Mouse (Mus musculus) embryonic facial prominence, embryonic 15.5 days (tissue): Measurements from ENCODE around the gene Trnp1. TPM values are rescaled to one million over a fixed set of nuclear protein-coding genes. Genes with fewer than 3 reads are reported as not detected.

ENCODE experiments used
- ATAC-seq: fragments of 200-750 bp; cut with Nextera tagmentation; 2 replicates; pipeline ENCODE4 v1.8.0; 2017; ENCODE audit warnings: low read depth, moderate TSS enrichment; ENCODE audit not compliant: insufficient number of reproducible peaks, low FRiP score, low TSS enrichment
- H3K27ac ChIP-seq: fragments of 300-500 bp; sonication (generic); replicated peaks from 2 replicates; pipeline ENCODE4 v1.5.1; 2015; ENCODE audit warnings: mild to moderate bottlenecking, inconsistent platforms
- H3K27me3 ChIP-seq: fragments of 300-500 bp; sonication (generic); 2 replicates; pipeline ENCODE4 v1.6.1; 2015; ENCODE audit warnings: inconsistent platforms
- H3K36me3 ChIP-seq: fragments of 300-500 bp; sonication (generic); 2 replicates; pipeline ENCODE4 v1.6.1; 2015; ENCODE audit warnings: mild to moderate bottlenecking, inconsistent platforms
- H3K4me1 ChIP-seq: fragments of 300-500 bp; sonication (generic); 2 replicates; pipeline ENCODE4 v1.6.1; 2015; ENCODE audit warnings: inconsistent platforms
- H3K4me2 ChIP-seq: fragments of 300-500 bp; sonication (generic); replicated peaks from 2 replicates; pipeline ENCODE4 v1.6.1; 2015; ENCODE audit warnings: mild to moderate bottlenecking, inconsistent platforms
- H3K4me3 ChIP-seq: fragments of 300-500 bp; sonication (generic); replicated peaks from 2 replicates; pipeline ENCODE4 v1.5.1; 2015; ENCODE audit warnings: mild to moderate bottlenecking, inconsistent platforms
- H3K9ac ChIP-seq: fragments of 300-500 bp; sonication (generic); 2 replicates; pipeline ENCODE4 v1.6.1; 2015; ENCODE audit warnings: inconsistent platforms
- H3K9me3 ChIP-seq: fragments of 300-500 bp; sonication (generic); replicated peaks from 2 replicates; pipeline ENCODE4 v1.6.1; 2016; ENCODE audit warnings: inconsistent platforms
- WGBS: fragments of 180-500 bp; shearing (Covaris S2); methylation state at CpG from one replicate; pipeline ENCODE4 v1.1.7; 2015; 5-methylcytosine and 5-hydroxymethylcytosine counted together
- polyA plus RNA-seq: library from polyadenylated mRNA; unstranded; fragments of >200 nt; fragmentation: Nextera tagmentation; extraction: Ambion mirVana; gene quantifications from 2 replicates; pipeline ENCODE4 v1.2.1, GENCODE M21; 2015

Gene Trnp1
- polyA plus RNA-seq, 1 experiment from 2014 or later = 8.0 TPM

DNA sequence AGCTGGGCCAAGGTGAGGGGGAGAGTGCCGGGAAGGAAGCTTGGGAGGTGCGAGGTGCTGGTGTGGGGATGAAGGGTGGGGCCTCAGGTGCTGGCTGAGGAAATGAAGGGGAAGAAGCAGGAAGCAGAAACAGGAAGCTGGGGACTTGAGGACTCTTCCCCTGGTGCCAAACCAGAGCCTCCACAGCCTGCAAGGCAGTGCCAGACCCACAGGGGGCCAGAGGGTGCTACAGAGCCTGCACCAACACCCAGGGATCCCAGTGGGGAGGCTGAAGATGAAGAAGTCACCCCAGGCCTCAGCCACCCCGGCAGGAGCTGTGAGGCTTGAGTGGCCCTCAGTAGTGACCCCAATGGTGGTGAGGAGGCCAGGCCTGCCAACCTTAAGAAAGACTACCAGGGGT, 40.3 kb downstream of the Trnp1 start:
- Histone ChIP-seq H3K4me3 (no peak overlapping the region), H3K27me3 (no peaks in the 10 kb centered on the region), H3K27ac (no peak overlapping the region), H3K4me1 (no peaks in the 10 kb centered on the region), H3K4me2 (no peak overlapping the region), H3K36me3 (no peaks in the 10 kb centered on the region), H3K9ac (no peak overlapping the region), H3K9me3 (no peaks in the 10 kb centered on the region)
- WGBS = 60% methylated on average over 3 of the region's 3 CpGs
- ATAC-seq = no peak

- no peak for ATAC-seq
- H3K9ac ChIP-seq = no peak overlapping the region
- H3K4me2 ChIP-seq = no peak overlapping the region
- peaks cover 16% of the 10 kb centered on the region for H3K4me1 ChIP-seq
- no peaks in the 10 kb centered on the region for H3K36me3 ChIP-seq
- 60% methylated on average over 7 of the region's 7 CpGs for WGBS
- no peaks in the 10 kb centered on the region for H3K27me3 ChIP-seq
- no peak overlapping the region for H3K27ac ChIP-seq
- H3K4me3 ChIP-seq = no peak overlapping the region
- H3K9me3 ChIP-seq = no peaks in the 10 kb centered on the region
These were observed 45.9 kb downstream of the Trnp1 start for GRCm38 (mm10) chr4:133452433-133452832.

- Histone ChIP-seq H3K27ac (no peak overlapping the region), H3K9me3 (no peaks in the 10 kb centered on the region), H3K27me3 (no peaks in the 10 kb centered on the region), H3K4me3 (no peak overlapping the region), H3K9ac (no peak overlapping the region), H3K4me1 (peaks cover 16% of the 10 kb centered on the region), H3K4me2 (no peak overlapping the region), H3K36me3 (no peaks in the 10 kb centered on the region)
- ATAC-seq = no peak
- 10% methylated on average over 10 of the region's 10 CpGs for WGBS
These were observed 46.8 kb downstream of the Trnp1 start for GRCm38 (mm10) chr4:133451536-133451935.

- WGBS = 16% methylated on average over 13 of the region's 13 CpGs
These were observed 48.6 kb downstream of the Trnp1 start for GRCm38 (mm10) chr4:133449726-133450125.

GRCm38 (mm10) chr4:133448708-133449388, 49.5 kb downstream of the Trnp1 start:
- 0 out of 2 replicates have a peak overlapping the region, but pooled peaks have one; percentile 34 for H3K27ac ChIP-seq
- ATAC-seq = no peak
- 48% methylated on average over 8 of the region's 8 CpGs for WGBS

More at GRCm38 (mm10) chr4:133449726-133450125, 48.6 kb downstream of the Trnp1 start:
- Histone ChIP-seq H3K4me1 (peaks cover 16% of the 10 kb centered on the region), H3K27me3 (no peaks in the 10 kb centered on the region), H3K27ac (no peak overlapping the region), H3K9ac (no peak overlapping the region), H3K36me3 (no peaks in the 10 kb centered on the region), H3K4me3 (no peak overlapping the region), H3K4me2 (no peak overlapping the region; the same call in 1 of the 2 replicates), H3K9me3 (no peaks in the 10 kb centered on the region)
- no peak for ATAC-seq

DNA sequence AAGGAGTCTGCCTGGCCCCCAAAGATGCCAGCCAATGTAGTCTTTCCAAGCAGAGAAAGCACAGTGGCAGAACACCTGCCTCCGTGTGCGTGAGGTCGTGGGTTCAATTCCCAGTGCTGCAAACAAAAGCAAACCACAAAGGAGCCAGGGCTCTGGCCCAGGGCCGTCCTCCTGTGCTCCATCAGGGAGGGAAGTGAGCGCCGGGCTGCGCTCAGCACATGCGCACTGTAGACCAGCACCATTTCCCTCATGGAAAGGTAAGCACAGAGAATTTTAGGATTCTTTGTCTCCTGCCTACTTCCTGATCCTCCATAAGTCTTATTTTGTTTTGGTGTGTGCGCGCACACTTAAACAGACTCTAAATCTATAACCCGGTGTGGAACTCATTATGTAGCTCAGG, 50.4 kb downstream of the Trnp1 start:
- Histone ChIP-seq H3K27ac (no peak overlapping the region), H3K27me3 (no peaks in the 10 kb centered on the region), H3K36me3 (no peaks in the 10 kb centered on the region), H3K9ac (no peak overlapping the region), H3K4me2 (no peak overlapping the region), H3K9me3 (no peaks in the 10 kb centered on the region), H3K4me1 (peaks cover 18% of the 10 kb centered on the region), H3K4me3 (no peak overlapping the region)
- 78% methylated on average over 11 of the region's 11 CpGs for WGBS
- no peak for ATAC-seq

More at GRCm38 (mm10) chr4:133448708-133449388, 49.5 kb downstream of the Trnp1 start:
- no peak overlapping the region for H3K9ac ChIP-seq
- peaks cover 16% of the 10 kb centered on the region for H3K4me1 ChIP-seq
- H3K36me3 ChIP-seq = no peaks in the 10 kb centered on the region
- no peak overlapping the region for H3K4me2 ChIP-seq
- H3K9me3 ChIP-seq = no peaks in the 10 kb centered on the region
- H3K4me3 ChIP-seq = no peak overlapping the region
- no peaks in the 10 kb centered on the region for H3K27me3 ChIP-seq

DNA sequence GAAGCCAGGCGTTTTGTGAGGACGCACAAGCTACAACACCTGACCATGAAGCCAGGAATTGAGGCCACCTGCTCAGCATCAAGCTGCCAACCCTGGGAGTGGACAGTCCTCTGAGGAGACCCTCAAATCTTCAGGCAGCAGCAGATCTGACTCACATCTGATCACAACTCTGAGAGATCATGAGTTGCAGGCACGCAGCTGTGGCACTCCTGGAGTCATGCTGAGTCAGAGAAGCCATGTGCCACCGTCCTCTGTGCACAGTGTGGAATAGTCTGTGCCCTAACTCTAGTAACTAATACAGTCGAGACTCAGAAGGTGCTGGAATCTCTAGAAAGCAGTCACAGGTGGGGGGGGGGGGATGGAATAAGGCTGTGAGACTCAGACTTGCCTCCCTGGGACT, 51.0 kb downstream of the Trnp1 start:
- Histone ChIP-seq H3K9ac (no peak overlapping the region), H3K4me3 (no peak overlapping the region), H3K27me3 (no peaks in the 10 kb centered on the region), H3K9me3 (no peaks in the 10 kb centered on the region), H3K4me2 (no peak overlapping the region), H3K27ac (no peak overlapping the region), H3K36me3 (no peaks in the 10 kb centered on the region), H3K4me1 (peaks cover 20% of the 10 kb centered on the region)
- no peak for ATAC-seq
- 47% methylated on average over 5 of the region's 5 CpGs for WGBS

- WGBS = 87% methylated on average over 5 of the region's 5 CpGs
- Histone ChIP-seq H3K27me3 (no peaks in the 10 kb centered on the region), H3K27ac (no peak overlapping the region), H3K4me3 (no peak overlapping the region), H3K36me3 (no peaks in the 10 kb centered on the region), H3K9ac (no peak overlapping the region), H3K4me2 (no peak overlapping the region), H3K9me3 (no peaks in the 10 kb centered on the region), H3K4me1 (peaks cover 26% of the 10 kb centered on the region)
- ATAC-seq = no peak
These were observed 52.6 kb downstream of the Trnp1 start for GRCm38 (mm10) chr4:133445727-133446126.

DNA sequence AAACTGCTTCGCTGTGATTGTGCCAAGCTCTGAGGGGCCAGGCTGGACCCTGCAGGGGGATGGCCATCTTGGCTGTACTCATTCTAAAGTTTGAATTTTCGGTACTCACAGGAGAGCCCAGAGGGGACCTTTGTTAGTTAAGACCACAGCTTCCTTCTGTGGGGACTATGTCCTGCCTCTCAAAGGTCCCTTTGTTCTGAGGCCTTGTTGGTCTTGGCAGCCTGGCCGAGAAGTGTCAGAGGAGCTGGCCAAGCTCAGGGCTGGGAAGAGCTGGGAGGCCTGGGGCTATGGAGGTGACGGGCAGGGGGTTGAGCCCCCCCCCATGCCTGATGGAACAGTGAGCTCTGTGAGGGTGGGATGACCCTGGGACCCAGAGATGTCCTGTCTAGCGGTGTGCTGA, 55.3 kb downstream of the Trnp1 start:
- no peaks in the 10 kb centered on the region for H3K36me3 ChIP-seq
- H3K9ac ChIP-seq = no peak overlapping the region
- no peaks in the 10 kb centered on the region for H3K27me3 ChIP-seq
- H3K4me2 ChIP-seq = no peak overlapping the region
- ATAC-seq = peak; percentile 44; the same call in 1 of the 2 replicates
- no peaks in the 10 kb centered on the region for H3K9me3 ChIP-seq
- WGBS = 60% methylated on average over 5 of the region's 5 CpGs
- peaks cover 33% of the 10 kb centered on the region for H3K4me1 ChIP-seq
- peak overlapping the region; percentile 45 for H3K27ac ChIP-seq
- H3K4me3 ChIP-seq = no peak overlapping the region

DNA sequence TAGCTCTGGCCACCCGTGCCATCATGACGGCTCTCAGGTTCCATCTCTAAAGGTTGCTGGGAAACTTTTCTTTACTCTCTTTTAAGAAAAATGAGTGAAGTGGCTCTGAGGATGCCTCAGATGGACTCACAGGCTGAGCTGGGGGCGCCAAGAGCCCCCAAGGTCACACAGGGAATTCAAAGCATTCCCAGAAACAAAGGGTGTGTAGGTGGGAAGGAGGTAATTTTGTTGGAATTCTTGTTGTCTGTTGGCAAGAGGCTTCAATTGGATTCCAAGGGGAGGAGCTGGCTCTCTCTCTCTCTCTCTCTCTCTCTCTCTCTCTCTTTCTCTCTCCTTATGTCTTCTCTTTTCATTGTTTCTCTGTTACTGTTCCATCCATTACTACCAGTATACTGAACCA, 56.2 kb downstream of the Trnp1 start:
- peaks cover 37% of the 10 kb centered on the region for H3K4me1 ChIP-seq
- no peaks in the 10 kb centered on the region for H3K27me3 ChIP-seq
- no peak overlapping the region for H3K4me3 ChIP-seq
- H3K27ac ChIP-seq = 0 out of 2 replicates have a peak overlapping the region, but pooled peaks have one; percentile 28
- 34% methylated on average over 3 of the region's 3 CpGs for WGBS
- H3K4me2 ChIP-seq = no peak overlapping the region
- H3K9ac ChIP-seq = no peak overlapping the region
- no peaks in the 10 kb centered on the region for H3K9me3 ChIP-seq
- no peaks in the 10 kb centered on the region for H3K36me3 ChIP-seq
- ATAC-seq = no peak
